Mouse (Mus musculus) left cerebral cortex, adult 6 months (tissue): ENCODE measurements around the gene Nlrp4b. TPM values are rescaled to one million over a fixed set of nuclear protein-coding genes. Genes with fewer than 3 reads are reported as not detected.

Experiments
- long read RNA-seq, 2 experiments: library from polyadenylated mRNA; unstranded; transcript quantifications; one replicate each; pipeline ENCODE4 v2.0.0; 2019 to 2020
- polyA plus RNA-seq: library from polyadenylated mRNA; unstranded; fragments of <200 nt; fragmentation: Nextera tagmentation; gene quantifications from 2 replicates; pipeline ENCODE4 v1.2.3, GENCODE M21; 2021

Gene Nlrp4b
- not detected in 2 replicates for polyA plus RNA-seq
- long read RNA-seq, experiment 1, result 0 reads
- long read RNA-seq, experiment 2, result 0 reads

DNA sequence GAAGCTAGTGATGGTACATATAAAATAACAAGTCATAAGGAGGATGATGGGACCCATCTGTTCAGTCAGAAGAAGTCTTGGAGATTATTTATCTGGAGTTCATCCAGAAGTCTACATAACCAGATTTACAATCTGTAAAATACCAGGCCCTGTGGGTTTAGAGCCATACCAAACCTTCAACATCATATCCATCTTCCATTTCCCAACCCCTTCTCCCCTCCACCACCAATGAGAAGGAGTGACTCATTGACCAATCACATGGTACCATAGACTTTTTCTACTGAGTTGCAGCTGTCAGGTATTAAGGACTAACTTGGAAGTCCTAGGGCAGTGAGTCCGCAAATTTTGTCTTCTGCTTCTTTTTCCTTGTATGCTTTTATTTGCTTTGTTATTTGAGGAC lies at the start of gene Nlrp4b:
Gene Nlrp4b, plus strand, starts transcription at position 301 of the 400 bp plus-strand sequence.

DNA sequence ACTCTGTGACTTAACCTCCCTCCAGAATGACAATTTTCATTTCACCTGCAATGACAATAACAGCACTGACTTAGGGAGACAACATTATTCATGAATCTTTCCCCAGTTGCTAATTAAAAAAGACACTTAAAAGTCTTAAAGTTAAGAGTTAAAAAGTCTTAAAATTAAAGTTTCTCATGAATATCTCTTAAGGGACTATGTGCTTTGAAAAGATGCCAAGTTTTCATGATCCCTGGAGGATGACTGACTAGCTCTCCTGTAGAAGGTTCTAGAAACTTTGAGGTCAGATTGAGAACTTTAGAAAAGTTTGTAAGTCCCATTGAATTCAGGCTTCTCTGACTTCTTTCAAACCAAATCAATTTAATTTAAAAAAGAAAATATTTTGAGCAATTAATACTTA lies 66.7 kb downstream of the Nlrp4b start, which contains the start of gene Vmn1r71:
Gene Vmn1r71, minus strand, starts transcription at position 101 of the 400 bp plus-strand sequence.

Other genes starting within 250 kb of the Nlrp4b start
- gene Vmn1r67, start 244.5 kb upstream of the Nlrp4b start, polyA plus RNA-seq, result not detected in 2 replicates
- gene Zik1, start 192.4 kb upstream of the Nlrp4b start, polyA plus RNA-seq, result 4.7 and 5.7 TPM in 2 replicates
- gene Vmn1r68, start 129.3 kb upstream of the Nlrp4b start, polyA plus RNA-seq, result not detected in 2 replicates
- gene Vmn1r69, start 74.1 kb upstream of the Nlrp4b start, polyA plus RNA-seq, result not detected in 2 replicates
- 0.03 TPM in 1 of 2 replicates, not detected in the other for gene Vmn1r70, start 56.3 kb upstream of the Nlrp4b start, polyA plus RNA-seq
- not detected in 2 replicates for gene Vmn1r71, start 66.6 kb downstream of the Nlrp4b start, polyA plus RNA-seq
- not detected in 2 replicates for gene Zscan4b, start 217.3 kb downstream of the Nlrp4b start, polyA plus RNA-seq